Mouse (Mus musculus) liver, embryonic 14.5 days (tissue): ENCODE results near the gene Tmem114.

Experiments
- CTCF ChIP-seq: IDR thresholded peaks from 2 replicates; pipeline ENCODE4 v1.5.1; 2016; ENCODE audit warnings: antibody characterized with exemption, low read depth, control low read depth
- EP300 ChIP-seq: IDR thresholded peaks from 2 replicates; pipeline ENCODE4 v1.6.1; 2016; ENCODE audit warnings: antibody characterized with exemption, low read depth

DNA sequence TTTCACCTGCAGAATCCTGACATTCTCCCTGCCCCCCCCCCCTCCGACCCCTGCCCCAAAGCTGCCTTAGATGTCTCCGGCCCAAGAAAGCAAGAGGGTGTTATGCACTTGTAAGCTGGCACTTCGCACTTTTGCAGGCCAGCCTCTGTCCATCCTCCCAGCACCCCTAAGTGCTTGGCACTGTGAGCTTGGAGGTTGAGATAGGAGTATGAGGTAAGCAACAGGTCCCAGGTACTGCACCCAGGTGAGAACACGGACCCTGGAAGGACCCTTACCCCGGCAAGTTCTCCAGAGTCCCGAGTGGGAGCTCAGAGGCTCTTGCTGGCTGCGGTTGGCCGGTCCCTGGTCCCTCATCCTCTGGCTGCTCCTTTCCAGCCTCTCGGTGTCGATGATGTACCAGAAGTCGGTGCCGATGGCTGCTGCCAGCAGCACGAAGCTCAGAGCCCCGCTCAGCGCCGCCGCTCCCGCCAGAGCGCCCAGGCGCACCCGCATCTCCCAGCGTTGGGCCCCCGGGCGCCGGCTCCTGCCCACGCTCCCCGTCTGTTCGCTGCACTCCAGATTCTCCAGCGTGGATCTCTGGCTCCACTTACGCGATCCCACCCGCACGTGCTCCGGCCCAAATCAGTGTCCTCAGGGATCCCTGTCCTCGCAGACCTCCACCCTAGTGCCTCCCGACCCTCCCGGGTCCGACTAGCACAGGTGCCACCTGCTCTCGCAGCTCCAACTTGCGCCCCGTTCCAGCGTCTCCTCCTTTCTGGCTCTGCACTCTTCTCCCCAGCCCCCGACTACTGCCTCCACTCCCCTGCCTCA is 570 bp downstream of the Tmem114 start:
- no peak for TF ChIP-seq CTCF
- no peak for TF ChIP-seq EP300
